Mouse (Mus musculus): Measurements from ENCODE around the gene Usp17lb. TPM values are rescaled to one million over a fixed set of nuclear protein-coding genes. Genes with fewer than 3 reads are reported as not detected.
"Not testable (repeated sequence)": the region's sequence is repeated elsewhere in the genome, so short reads cannot be mapped to it uniquely, and the experiment has no call there.

Gene Usp17lb
- not detected in 2 replicates for polyA plus RNA-seq (2012; rRNA removed)

DNA sequence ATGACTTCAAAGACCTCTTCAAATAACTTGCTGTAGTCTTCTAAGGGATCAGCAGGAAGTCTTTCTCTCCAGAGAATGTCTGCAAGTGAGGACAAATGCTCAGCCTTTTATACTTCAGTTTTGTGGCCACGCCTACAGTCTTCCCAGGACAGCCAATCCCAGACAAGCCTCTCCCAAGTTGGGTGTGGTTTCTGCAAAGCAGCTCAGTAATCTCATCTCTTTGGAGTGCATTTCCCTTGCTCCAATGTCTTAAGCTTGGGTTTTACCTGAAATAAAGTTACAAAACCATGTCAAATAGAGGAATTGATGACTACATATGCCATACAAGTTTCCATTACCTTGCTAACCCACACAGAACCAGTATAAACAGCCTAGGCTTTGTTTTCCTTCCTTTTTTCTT is at the start of gene Usp17lb:
Gene Usp17lb (minus strand): TSS at position 101 of the 400 bp plus-strand sequence.
- TF ChIP-seq POLR2A (IDR thresholded peaks at IDR 0.05; ENCODE audit: low read depth, low read length): no peak
- no peak for TF ChIP-seq CTCF (conservative IDR thresholded peaks at IDR 0.05; ENCODE audit: insufficient read depth, insufficient read length, low read depth, low read length)
- H3K36me3 ChIP-seq (ENCODE audit: control insufficient read depth, insufficient read depth, low read length): no peaks in the 10 kb centered on the region
- H3K27me3 ChIP-seq (replicated peaks; ENCODE audit: control insufficient read depth, insufficient read depth, low read length): no peaks in the 10 kb centered on the region
- H3K27ac ChIP-seq (ENCODE audit: insufficient read depth, low read depth, low read length): no peak within 1 kb of the TSS
- H3K4me3 ChIP-seq (ENCODE audit: insufficient read depth, low read depth, low read length): no peak within 1 kb of the TSS
- DNase-seq: no peak
- H3K4me1 ChIP-seq (ENCODE audit: control insufficient read depth, insufficient read depth, low read length): no peaks in the 10 kb centered on the region
- WGBS: 60% methylated on average over 1 of the region's 1 CpGs

DNA sequence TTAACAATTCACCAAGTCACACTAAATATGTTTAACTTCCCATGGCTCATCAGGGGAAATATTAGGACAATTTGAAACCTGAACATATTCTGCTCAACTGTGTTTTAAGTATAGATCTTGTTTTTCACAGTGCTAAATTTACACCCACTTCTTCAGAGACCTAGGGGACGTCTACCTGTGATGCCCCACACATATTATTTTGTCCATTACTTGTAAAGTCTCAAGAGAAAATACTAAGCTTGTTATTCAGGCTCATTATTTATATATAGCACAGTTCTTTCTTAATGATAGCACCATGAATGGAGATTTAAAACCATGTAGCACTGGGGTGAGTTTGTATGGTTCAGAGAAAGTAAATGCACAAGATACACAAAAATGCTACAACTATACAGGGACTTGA is 35.3 kb upstream of the Usp17lb start, which contains the start of gene Olfr665:
Gene Olfr665 (plus strand): TSS at position 301 of the 400 bp plus-strand sequence.
- no peaks in the 10 kb centered on the region for H3K27me3 ChIP-seq (replicated peaks; ENCODE audit: control insufficient read depth, insufficient read depth, low read length)
- H3K4me1 ChIP-seq (ENCODE audit: control insufficient read depth, insufficient read depth, low read length): no peaks in the 10 kb centered on the region
- H3K4me3 ChIP-seq (ENCODE audit: insufficient read depth, low read depth, low read length): no peak within 1 kb of the TSS
- no peaks in the 10 kb centered on the region for H3K36me3 ChIP-seq (ENCODE audit: control insufficient read depth, insufficient read depth, low read length)
- TF ChIP-seq POLR2A (IDR thresholded peaks at IDR 0.05; ENCODE audit: low read depth, low read length) (no peak), CTCF (conservative IDR thresholded peaks at IDR 0.05; ENCODE audit: insufficient read depth, insufficient read length, low read depth, low read length) (no peak)
- H3K27ac ChIP-seq (ENCODE audit: insufficient read depth, low read depth, low read length): no peak within 1 kb of the TSS
- 42% methylated on average over 1 of the region's 1 CpGs for WGBS
- no peak for DNase-seq

DNA sequence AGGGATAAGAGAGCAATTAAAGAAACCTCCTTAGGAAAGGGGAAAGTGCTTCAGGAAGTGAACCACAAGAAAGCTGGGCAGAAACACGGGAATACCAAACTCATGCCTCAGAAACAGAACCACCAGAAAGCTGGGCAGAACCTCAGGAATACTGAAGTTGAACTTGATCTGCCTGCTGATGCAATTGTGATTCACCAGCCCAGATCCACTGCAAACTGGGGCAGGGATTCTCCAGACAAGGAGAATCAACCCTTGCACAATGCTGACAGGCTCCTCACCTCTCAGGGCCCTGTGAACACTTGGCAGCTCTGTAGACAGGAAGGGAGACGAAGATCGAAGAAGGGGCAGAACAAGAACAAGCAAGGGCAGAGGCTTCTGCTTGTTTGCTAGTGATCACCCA is 19.0 kb upstream of the Usp17lb start:
- no peaks in the 10 kb centered on the region for H3K4me1 ChIP-seq (ENCODE audit: control insufficient read depth, insufficient read depth, low read length)
- 82% methylated on average over 3 of the region's 3 CpGs for WGBS

GRCm38 (mm10) chr7:104857683-104858082 is 15.3 kb upstream of the Usp17lb start:
- TF ChIP-seq CTCF (conservative IDR thresholded peaks at IDR 0.05; ENCODE audit: insufficient read depth, insufficient read length, low read depth, low read length) (no peak), POLR2A (IDR thresholded peaks at IDR 0.05; ENCODE audit: low read depth, low read length) (no peak)
- Histone ChIP-seq H3K4me3 (ENCODE audit: insufficient read depth, low read depth, low read length) (no peak overlapping the region), H3K36me3 (ENCODE audit: control insufficient read depth, insufficient read depth, low read length) (no peaks in the 10 kb centered on the region), H3K4me1 (ENCODE audit: control insufficient read depth, insufficient read depth, low read length) (no peaks in the 10 kb centered on the region), H3K27ac (ENCODE audit: insufficient read depth, low read depth, low read length) (no peak overlapping the region), H3K27me3 (replicated peaks; ENCODE audit: control insufficient read depth, insufficient read depth, low read length) (no peaks in the 10 kb centered on the region)
- no peak for DNase-seq
- 26% methylated on average over 1 of the region's 1 CpGs for WGBS

More for the DNA sequence above, 19.0 kb upstream of the Usp17lb start:
- DNase-seq: no peak
- TF ChIP-seq CTCF (conservative IDR thresholded peaks at IDR 0.05; ENCODE audit: insufficient read depth, insufficient read length, low read depth, low read length) (no peak), POLR2A (IDR thresholded peaks at IDR 0.05; ENCODE audit: low read depth, low read length) (no peak)
- no peaks in the 10 kb centered on the region for H3K27me3 ChIP-seq (replicated peaks; ENCODE audit: control insufficient read depth, insufficient read depth, low read length)
- no peaks in the 10 kb centered on the region for H3K36me3 ChIP-seq (ENCODE audit: control insufficient read depth, insufficient read depth, low read length)
- no peak overlapping the region for H3K4me3 ChIP-seq (ENCODE audit: insufficient read depth, low read depth, low read length)
- H3K27ac ChIP-seq (ENCODE audit: insufficient read depth, low read depth, low read length): no peak overlapping the region

DNA sequence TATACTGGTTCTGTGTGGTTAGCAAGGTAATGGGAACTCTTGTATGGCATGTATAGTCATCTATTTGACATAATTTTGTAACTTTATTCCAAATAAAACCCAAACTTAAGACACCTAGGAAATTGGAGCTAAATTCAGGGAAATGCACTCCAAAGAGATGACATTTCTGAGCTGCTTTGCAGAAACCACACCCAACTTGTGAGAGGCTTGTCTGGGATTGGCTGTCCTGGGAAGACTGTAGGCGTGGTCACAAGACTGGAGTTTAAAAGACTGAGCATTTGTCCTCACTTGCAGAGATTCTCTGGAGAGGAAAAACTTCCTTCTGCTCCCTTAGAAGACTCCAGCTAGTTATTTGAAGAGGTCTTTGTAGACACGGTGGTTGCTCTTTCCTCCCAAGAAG is 14.3 kb upstream of the Usp17lb start, which contains the start of gene Usp17la:
Gene Usp17la (plus strand): TSS at position 301 of the 400 bp plus-strand sequence.
- DNase-seq; H3K4me1 ChIP-seq (ENCODE audit: control insufficient read depth, insufficient read depth, low read length); H3K4me3 ChIP-seq (ENCODE audit: insufficient read depth, low read depth, low read length); H3K27ac ChIP-seq (ENCODE audit: insufficient read depth, low read depth, low read length); H3K36me3 ChIP-seq (ENCODE audit: control insufficient read depth, insufficient read depth, low read length); H3K27me3 ChIP-seq (replicated peaks; ENCODE audit: control insufficient read depth, insufficient read depth, low read length): not testable (repeated sequence)
- WGBS: 63% methylated on average over 2 of the region's 2 CpGs

- DNase-seq: no peak
- Histone ChIP-seq H3K4me1 (ENCODE audit: control insufficient read depth, insufficient read depth, low read length) (no peaks in the 10 kb centered on the region), H3K36me3 (ENCODE audit: control insufficient read depth, insufficient read depth, low read length) (no peaks in the 10 kb centered on the region), H3K27ac (ENCODE audit: insufficient read depth, low read depth, low read length) (no peak overlapping the region), H3K27me3 (replicated peaks; ENCODE audit: control insufficient read depth, insufficient read depth, low read length) (no peaks in the 10 kb centered on the region), H3K4me3 (ENCODE audit: insufficient read depth, low read depth, low read length) (no peak overlapping the region)
- WGBS: 73% methylated on average over 3 of the region's 3 CpGs
- TF ChIP-seq CTCF (conservative IDR thresholded peaks at IDR 0.05; ENCODE audit: insufficient read depth, insufficient read length, low read depth, low read length) (no peak), POLR2A (IDR thresholded peaks at IDR 0.05; ENCODE audit: low read depth, low read length) (no peak)
Observed at GRCm38 (mm10) chr7:104855248-104855750, 12.9 kb upstream of the Usp17lb start.

DNA sequence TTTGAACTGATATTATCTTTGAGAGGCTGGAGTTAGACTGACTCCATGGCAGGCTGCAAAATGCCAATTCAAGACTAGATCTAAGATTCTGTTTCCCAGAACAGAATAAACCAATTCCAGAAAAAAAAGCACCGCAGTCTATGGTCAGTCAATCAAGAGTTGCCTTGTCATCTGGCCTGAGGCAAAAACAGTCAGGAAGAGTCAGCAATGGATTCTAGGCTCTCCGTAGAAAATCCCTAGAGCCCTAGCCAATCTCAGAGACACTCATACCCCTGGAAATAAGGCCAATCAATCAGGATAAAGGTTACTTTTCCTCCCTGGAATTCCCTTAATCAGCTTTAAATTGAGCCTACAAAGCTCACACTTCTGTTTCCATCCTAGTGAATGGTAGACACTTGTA is 9.1 kb upstream of the Usp17lb start:
- H3K27me3 ChIP-seq (replicated peaks; ENCODE audit: control insufficient read depth, insufficient read depth, low read length); DNase-seq; H3K4me1 ChIP-seq (ENCODE audit: control insufficient read depth, insufficient read depth, low read length); H3K36me3 ChIP-seq (ENCODE audit: control insufficient read depth, insufficient read depth, low read length); H3K27ac ChIP-seq (ENCODE audit: insufficient read depth, low read depth, low read length); H3K4me3 ChIP-seq (ENCODE audit: insufficient read depth, low read depth, low read length): not testable (repeated sequence)
- WGBS: 78% methylated on average over 2 of the region's 2 CpGs

Data from kidney, adult 2 months (tissue).